Mouse (Mus musculus) bone marrow, adult 2 months (tissue): Measurements from ENCODE around the gene Matn4. TPM values are rescaled to one million over a fixed set of nuclear protein-coding genes. Genes with fewer than 3 reads are reported as not detected.

Experiments used
- H3K27ac ChIP-seq: fragments of 200-500 bp; 2 replicates; pipeline ENCODE4 v1.5.1; 2012; ENCODE audit warnings: low read depth, mild to moderate bottlenecking, control low read depth, inconsistent platforms, low read length; ENCODE audit not compliant: control insufficient read depth, poor library complexity, insufficient read depth
- H3K4me1 ChIP-seq: fragments of 200-500 bp; 2 replicates; pipeline ENCODE4 v1.6.1; 2011; ENCODE audit warnings: low read length; ENCODE audit not compliant: control insufficient read depth, insufficient read depth
- H3K4me3 ChIP-seq: fragments of 200-500 bp; replicated peaks from 2 replicates; pipeline ENCODE3; 2011; ENCODE audit warnings: mild to moderate bottlenecking, low read depth, low read length, control low read depth; ENCODE audit not compliant: control insufficient read depth
- CTCF ChIP-seq: fragments of 200-500 bp; IDR thresholded peaks from 2 replicates; pipeline ENCODE4 v1.5.1; 2011; ENCODE audit warnings: low read length, control low read depth; ENCODE audit not compliant: control insufficient read depth, insufficient read depth
- POLR2A ChIP-seq: fragments of 200-500 bp; IDR thresholded peaks from 2 replicates; pipeline ENCODE4 v1.6.1; 2011; ENCODE audit warnings: low read depth, mild to moderate bottlenecking, control low read depth, low read length, borderline replicate concordance; ENCODE audit not compliant: control insufficient read depth
- WGBS: fragments of 180-500 bp; shearing (Covaris S2); methylation state at CpG from one replicate; pipeline ENCODE4 v1.1.7; 2018; 5-methylcytosine and 5-hydroxymethylcytosine counted together
- polyA plus RNA-seq: library from polyadenylated mRNA; stranded (reverse); fragments of >200 nt; gene quantifications from 2 replicates; pipeline ENCODE4 v1.2.4, GENCODE M21; 2011; ENCODE audit warnings: low replicate concordance; ENCODE audit not compliant: missing spikeins, insufficient read depth, insufficient read length

The Matn4 gene
- polyA plus RNA-seq, 1 experiment: 1.2 TPM

DNA sequence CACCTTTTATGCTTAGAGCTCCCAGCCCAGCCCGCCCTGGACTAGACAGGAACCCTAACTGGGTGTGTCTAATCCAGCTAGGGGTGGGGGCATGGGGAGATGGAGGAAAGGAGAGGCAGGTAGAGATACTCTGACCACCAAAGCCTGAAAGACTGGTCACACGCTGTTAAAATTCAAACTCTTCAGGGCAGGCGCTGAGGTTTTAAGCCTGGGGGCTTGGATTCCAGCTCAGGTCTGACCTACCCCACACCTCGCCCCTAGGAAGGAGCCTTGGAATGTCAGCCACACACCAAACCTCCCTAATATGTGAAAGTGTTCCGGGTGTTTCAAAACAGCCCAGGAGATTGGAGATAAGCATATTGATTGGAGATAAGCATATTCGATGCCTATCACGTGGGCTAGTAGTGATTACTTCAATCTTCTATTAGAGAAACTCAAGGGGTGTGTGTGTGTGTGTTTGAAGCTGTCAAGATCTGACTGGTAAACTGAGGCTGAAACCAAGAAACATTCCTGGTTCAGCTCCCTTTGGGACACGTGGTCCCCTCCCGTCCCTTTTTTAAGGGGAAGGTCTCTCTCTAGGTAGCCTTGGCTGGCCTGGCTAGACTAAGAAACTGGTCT lies 28.4 kb upstream of the Matn4 start:
- WGBS: 78% methylated on average over 9 of the region's 9 CpGs
- H3K27ac ChIP-seq: no peak overlapping the region
- TF ChIP-seq CTCF (no peak), POLR2A (no peak)
- H3K4me3 ChIP-seq: no peak overlapping the region
- no peaks in the 10 kb centered on the region for H3K4me1 ChIP-seq

DNA sequence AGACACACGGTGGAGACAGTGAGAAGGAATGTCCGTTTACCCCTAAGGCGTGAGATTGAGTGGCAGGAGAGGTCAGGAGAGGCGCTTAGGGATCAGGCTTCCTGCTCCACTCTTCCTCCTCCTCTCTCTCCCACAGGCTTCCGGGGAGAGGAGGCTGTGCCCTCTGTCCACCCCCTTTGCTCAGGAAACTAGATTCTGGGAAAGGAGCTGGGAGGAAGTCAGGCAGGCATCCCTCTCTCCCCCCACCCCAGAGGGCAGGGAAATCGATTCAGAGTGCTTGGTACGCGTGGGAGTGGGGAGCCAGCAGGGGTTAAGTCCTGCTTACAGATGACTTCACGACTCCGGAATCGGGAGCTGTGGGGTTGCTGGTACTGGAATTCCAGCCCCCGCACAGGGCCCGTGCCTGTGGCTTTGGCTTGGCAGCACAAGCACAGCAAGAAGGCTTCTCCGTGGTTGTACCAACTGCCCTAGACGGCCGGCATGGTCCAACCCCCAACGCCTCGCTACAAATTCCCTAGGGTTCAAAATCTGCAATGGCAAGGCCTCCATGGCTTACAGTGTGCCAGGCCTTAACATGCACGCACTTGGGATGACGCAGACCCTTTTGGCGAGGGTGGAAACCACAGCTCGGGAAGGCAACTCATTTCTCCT lies 27.7 kb upstream of the Matn4 start:
- Histone ChIP-seq H3K4me3 (no peak overlapping the region), H3K27ac (no peak overlapping the region), H3K4me1 (no peaks in the 10 kb centered on the region)
- WGBS: 67% methylated on average over 22 of the region's 22 CpGs
- no peak for TF ChIP-seq POLR2A
- TF ChIP-seq CTCF: no peak

DNA sequence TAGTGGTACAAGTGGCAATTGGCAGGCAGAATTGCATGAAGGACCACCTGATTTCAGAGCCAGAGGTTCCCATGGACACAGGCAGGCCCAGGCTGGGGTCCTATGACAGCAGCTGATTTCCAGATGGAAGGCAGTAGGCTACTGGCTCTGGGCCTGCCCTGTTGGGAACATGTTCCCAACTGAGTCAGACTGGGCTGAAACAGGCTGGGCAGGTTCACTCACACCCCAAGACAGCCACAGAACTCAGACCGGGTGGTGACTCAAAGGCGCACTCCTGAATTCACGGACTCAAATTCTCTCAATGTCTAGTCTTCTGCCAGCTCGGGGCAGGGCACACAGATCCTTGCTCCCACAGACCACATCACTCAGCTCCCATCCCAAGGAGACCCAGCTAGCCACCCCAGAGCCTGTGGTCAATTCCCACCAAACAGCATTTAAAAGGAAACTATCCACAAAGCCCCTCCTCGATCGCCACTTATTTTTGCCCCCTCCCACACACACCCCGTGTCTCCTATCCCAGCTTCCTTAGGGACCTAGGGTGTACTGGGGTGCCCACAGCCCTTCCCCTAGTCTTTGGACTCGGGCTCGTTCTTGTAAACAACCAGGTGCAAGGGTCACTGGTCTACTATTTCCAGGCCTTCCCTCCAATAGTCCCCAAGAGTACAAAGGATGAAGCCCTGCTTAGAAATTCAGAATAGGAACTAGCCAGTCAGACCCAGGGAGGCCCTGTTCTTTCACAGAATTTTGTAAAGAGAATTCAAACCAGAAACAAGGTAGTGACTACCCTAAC lies 26.9 kb upstream of the Matn4 start:
- TF ChIP-seq POLR2A (no peak), CTCF (no peak)
- H3K4me1 ChIP-seq: no peaks in the 10 kb centered on the region
- WGBS: 79% methylated on average over 9 of the region's 9 CpGs
- no peak overlapping the region for H3K4me3 ChIP-seq
- H3K27ac ChIP-seq: no peak overlapping the region

DNA sequence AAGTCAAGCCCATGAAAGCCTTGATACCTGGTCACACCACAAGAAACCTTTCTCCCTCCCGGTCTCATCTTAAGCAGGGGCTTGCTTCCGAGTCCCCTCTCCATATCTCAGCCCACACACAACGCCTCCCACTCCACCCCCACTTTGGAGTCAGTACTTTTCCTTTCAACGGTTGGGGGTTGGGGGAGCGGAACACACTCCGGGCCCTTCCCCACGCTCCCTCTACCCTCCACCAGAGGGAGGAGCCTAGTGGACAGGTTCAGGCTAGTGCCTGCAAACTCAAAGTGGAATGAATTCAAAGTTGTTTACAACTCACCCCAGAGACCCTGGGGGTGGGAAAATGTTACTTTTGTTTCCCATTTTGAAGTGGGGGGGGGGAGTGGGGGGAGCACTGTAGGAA lies 25.7 kb upstream of the Matn4 start:
- 22% methylated on average over 7 of the region's 7 CpGs for WGBS
- TF ChIP-seq CTCF (no peak), POLR2A (no peak)
- no peak overlapping the region for H3K4me3 ChIP-seq

DNA sequence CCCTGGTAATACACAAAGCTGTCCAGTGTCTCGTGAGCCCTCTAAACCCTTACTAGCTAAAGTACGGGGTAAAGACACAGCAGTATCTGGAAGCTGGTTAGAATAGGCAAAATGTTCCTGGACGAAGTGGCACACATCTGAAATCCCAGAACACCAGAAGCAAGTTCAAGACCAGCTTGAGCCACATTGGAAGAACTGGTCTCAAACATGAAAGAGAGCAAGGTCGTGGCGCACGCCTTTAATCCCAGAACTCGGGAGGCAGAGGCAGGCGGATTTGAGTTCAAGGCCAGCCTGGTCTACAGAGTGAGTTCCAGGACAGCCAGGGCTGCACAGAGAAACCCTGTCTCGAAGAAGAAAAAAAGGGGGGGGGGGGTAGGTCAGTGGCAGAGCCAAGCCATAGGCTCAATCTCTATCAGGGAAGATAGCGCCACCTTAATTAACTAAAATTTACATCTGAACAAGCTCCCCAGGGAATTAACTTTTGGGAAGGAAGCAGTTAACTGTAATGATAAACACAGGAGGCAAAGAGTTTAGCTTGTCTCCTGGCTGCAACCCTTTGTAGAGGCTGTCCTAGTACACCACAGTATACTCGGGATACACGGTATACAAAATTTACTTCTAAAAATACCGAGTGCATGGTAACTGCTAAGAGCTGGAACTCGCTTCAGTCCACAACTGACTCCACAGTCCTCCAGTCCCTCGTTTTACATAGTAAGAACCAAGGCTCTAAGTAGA lies 25.1 kb upstream of the Matn4 start:
- H3K4me3 ChIP-seq: no peak overlapping the region
- no peaks in the 10 kb centered on the region for H3K4me1 ChIP-seq
- no peak for TF ChIP-seq POLR2A
- no peak for TF ChIP-seq CTCF
- 77% methylated on average over 15 of the region's 15 CpGs for WGBS
- no peak overlapping the region for H3K27ac ChIP-seq

More for the DNA sequence above, 25.7 kb upstream of the Matn4 start:
- no peaks in the 10 kb centered on the region for H3K4me1 ChIP-seq
- H3K27ac ChIP-seq: no peak overlapping the region

DNA sequence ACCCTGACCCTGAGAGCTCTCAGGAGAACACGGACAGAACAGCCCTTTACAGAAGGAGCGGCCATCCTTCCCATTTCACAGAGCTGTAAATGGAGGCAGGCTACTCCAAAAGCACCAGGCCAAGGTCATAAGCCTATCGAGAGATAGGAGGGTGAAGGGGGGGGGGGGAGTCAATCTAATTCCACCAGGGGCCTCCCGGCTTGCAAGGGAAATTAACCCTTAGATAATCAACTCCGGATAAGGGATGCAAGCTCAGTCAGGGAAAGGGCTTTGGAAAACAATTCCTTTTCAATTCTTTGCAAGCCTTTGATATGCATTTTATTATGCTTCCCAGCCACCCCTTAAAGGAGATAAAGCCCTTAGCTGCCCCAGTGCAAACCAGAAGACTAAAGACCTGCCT lies 23.5 kb upstream of the Matn4 start:
- Histone ChIP-seq H3K4me3 (no peak overlapping the region), H3K4me1 (no peaks in the 10 kb centered on the region), H3K27ac (no peak overlapping the region)
- TF ChIP-seq CTCF (no peak), POLR2A (no peak)
- WGBS: 71% methylated on average over 5 of the region's 5 CpGs

DNA sequence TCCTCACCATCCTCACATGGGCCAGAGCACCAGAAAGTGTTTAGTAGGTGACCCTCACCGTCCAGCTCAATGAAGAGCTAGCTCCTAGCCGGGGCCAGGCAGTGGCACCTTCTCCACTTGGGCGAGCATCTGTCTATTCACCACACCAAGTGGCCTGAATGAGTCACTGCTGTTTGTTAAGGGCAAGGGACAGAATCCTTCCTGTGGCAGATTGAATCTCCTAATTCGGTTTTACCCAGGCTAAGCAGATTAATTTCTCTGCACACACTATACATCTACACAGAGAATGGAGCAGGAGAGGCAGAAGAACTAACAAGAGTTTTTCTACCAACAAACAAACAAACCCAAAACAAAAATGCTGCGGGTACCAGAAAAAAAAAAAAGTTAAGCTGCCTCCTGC lies 22.0 kb upstream of the Matn4 start:
- H3K27ac ChIP-seq: no peak overlapping the region
- H3K4me1 ChIP-seq: no peaks in the 10 kb centered on the region; the same call in 1 of the 2 replicates
- H3K4me3 ChIP-seq: no peak overlapping the region
- TF ChIP-seq CTCF (no peak), POLR2A (no peak)
- WGBS: 75% methylated on average over 5 of the region's 5 CpGs

DNA sequence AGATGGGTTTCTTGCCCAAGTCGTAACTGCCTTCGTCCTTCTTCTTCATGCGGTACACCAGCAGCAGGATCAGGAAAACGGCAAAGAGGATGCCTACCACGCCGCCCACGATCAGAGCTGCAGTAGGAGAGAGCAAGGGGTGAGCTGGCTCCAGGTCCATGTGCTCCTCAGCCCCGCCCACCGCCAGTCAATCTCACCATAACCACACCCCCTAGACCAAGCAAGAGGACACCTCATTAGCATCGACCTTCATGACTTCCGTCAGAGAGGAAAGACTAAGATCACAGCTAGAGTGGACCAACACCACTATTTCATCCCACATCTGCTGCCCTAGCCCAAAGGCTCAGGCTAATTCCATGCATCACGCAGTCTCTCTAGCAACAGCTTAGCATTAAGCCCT lies 21.2 kb upstream of the Matn4 start:
- TF ChIP-seq CTCF (no peak), POLR2A (no peak)
- H3K4me1 ChIP-seq: no peaks in the 10 kb centered on the region; the same call in 1 of the 2 replicates
- 72% methylated on average over 12 of the region's 12 CpGs for WGBS

More for the DNA sequence above, 21.2 kb upstream of the Matn4 start:
- no peak overlapping the region for H3K4me3 ChIP-seq
- no peak overlapping the region for H3K27ac ChIP-seq
